Mouse (Mus musculus): ENCODE data around the gene Ppp1r8. TPM values are rescaled to one million over a fixed set of nuclear protein-coding genes. Genes with fewer than 3 reads are reported as not detected.
"Not testable (repeated sequence)": the region's sequence is repeated elsewhere in the genome, so short reads cannot be mapped to it uniquely, and the experiment has no call there.

Ppp1r8 gene
- polyA plus RNA-seq, 1 experiment from 2014 or later, result 66.2 TPM

- not testable (repeated sequence) for H3K4me1 ChIP-seq (replicated peaks; ENCODE audit: control insufficient read depth, insufficient read depth, low read length); ATAC-seq; H3K27ac ChIP-seq (ENCODE audit: low read length); H3K4me2 ChIP-seq (ENCODE audit: low read length); H3K9ac ChIP-seq (replicated peaks; ENCODE audit: low read depth, low read length); H3K36me3 ChIP-seq (ENCODE audit: control insufficient read depth, insufficient read depth); H3K9me3 ChIP-seq (ENCODE audit: control insufficient read depth, low read length); H3K4me3 ChIP-seq (replicated peaks; ENCODE audit: low read length)
- WGBS, result 89% methylated on average over 8 of the region's 9 CpGs
- H3K27me3 ChIP-seq (replicated peaks; ENCODE audit: control insufficient read depth, insufficient read depth, low read length), result peaks cover 10% of the 10 kb centered on the region
Observed at GRCm38 (mm10) chr4:132793322-132794004, 49.5 kb downstream of the Ppp1r8 start.

- no peak overlapping the region for H3K4me3 ChIP-seq (replicated peaks; ENCODE audit: low read length)
- no peak overlapping the region for H3K27ac ChIP-seq (ENCODE audit: low read length)
- H3K4me1 ChIP-seq (replicated peaks; ENCODE audit: control insufficient read depth, insufficient read depth, low read length), result no peaks in the 10 kb centered on the region
- H3K9ac ChIP-seq (replicated peaks; ENCODE audit: low read depth, low read length), result no peak overlapping the region
- H3K9me3 ChIP-seq (ENCODE audit: control insufficient read depth, low read length), result no peaks in the 10 kb centered on the region
- peaks cover 1% of the 10 kb centered on the region; the same call in 1 of the 2 replicates for H3K27me3 ChIP-seq (replicated peaks; ENCODE audit: control insufficient read depth, insufficient read depth, low read length)
- WGBS, result 84% methylated on average over 8 of the region's 8 CpGs
- ATAC-seq, result no peak
- H3K4me2 ChIP-seq (ENCODE audit: low read length), result no peak overlapping the region
- H3K36me3 ChIP-seq (ENCODE audit: control insufficient read depth, insufficient read depth), result no peaks in the 10 kb centered on the region
Observed at GRCm38 (mm10) chr4:132789731-132790130, 53.2 kb downstream of the Ppp1r8 start.

DNA sequence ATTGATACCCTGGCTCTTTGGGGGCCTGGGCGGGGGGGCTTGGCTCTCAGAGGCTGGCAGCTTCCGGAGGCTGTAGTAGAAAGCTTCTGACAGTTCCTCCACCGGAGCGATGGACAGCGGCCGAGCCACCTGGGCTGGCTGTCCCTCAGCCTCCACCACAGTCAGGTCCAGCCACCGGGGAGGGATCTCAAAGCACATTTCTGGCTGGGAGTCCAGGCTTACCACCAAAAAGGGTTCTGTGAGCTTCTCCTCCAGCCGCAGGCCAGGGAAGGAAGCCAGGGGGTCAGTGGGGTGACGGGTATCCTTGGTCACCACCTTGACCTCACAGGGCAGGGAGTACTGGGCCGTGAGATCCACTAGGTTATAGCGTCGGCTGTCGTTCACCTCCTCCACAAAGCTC, 57.7 kb downstream of the Ppp1r8 start:
- Histone ChIP-seq H3K9me3 (ENCODE audit: control insufficient read depth, low read length) (no peaks in the 10 kb centered on the region), H3K9ac (replicated peaks; ENCODE audit: low read depth, low read length) (no peak overlapping the region), H3K4me2 (ENCODE audit: low read length) (no peak overlapping the region), H3K4me3 (replicated peaks; ENCODE audit: low read length) (no peak overlapping the region), H3K27ac (ENCODE audit: low read length) (no peak overlapping the region), H3K27me3 (replicated peaks; ENCODE audit: control insufficient read depth, insufficient read depth, low read length) (no peaks in the 10 kb centered on the region), H3K36me3 (ENCODE audit: control insufficient read depth, insufficient read depth) (no peaks in the 10 kb centered on the region), H3K4me1 (replicated peaks; ENCODE audit: control insufficient read depth, insufficient read depth, low read length) (no peaks in the 10 kb centered on the region)
- WGBS, result 93% methylated on average over 13 of the region's 13 CpGs
- no peak for ATAC-seq

GRCm38 (mm10) chr4:132783732-132784131, 59.2 kb downstream of the Ppp1r8 start:
- WGBS, result 82% methylated on average over 2 of the region's 2 CpGs
- Histone ChIP-seq H3K27ac (ENCODE audit: low read length) (no peak overlapping the region), H3K4me2 (ENCODE audit: low read length) (no peak overlapping the region), H3K36me3 (ENCODE audit: control insufficient read depth, insufficient read depth) (no peaks in the 10 kb centered on the region; the same call in none of the 2 replicates), H3K9ac (replicated peaks; ENCODE audit: low read depth, low read length) (no peak overlapping the region), H3K4me3 (replicated peaks; ENCODE audit: low read length) (no peak overlapping the region), H3K4me1 (replicated peaks; ENCODE audit: control insufficient read depth, insufficient read depth, low read length) (no peaks in the 10 kb centered on the region), H3K27me3 (replicated peaks; ENCODE audit: control insufficient read depth, insufficient read depth, low read length) (no peaks in the 10 kb centered on the region), H3K9me3 (ENCODE audit: control insufficient read depth, low read length) (no peaks in the 10 kb centered on the region)
- no peak for ATAC-seq

DNA sequence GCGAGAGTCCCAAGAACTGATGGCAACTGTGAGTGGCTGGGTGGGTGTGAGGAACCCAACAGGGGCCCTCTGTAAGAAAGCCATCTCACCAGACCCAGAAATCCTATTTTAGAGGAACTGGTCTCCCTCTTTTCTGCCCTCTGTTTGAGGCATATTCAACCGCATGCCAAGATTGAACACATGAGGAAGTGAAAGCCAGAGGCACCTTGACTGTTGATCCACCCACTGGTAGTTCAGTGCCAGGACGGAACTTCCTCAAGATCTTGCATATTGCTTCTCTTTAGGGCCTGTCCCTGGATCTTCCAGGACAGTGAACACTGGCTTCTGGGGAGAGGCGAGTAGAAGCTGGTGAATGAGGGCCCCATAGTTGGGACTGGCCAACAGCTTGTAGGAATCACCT, 62.7 kb downstream of the Ppp1r8 start:
- H3K36me3 ChIP-seq (ENCODE audit: control insufficient read depth, insufficient read depth), result peaks cover 9% of the 10 kb centered on the region
- no peaks in the 10 kb centered on the region for H3K4me1 ChIP-seq (replicated peaks; ENCODE audit: control insufficient read depth, insufficient read depth, low read length)
- no peaks in the 10 kb centered on the region for H3K27me3 ChIP-seq (replicated peaks; ENCODE audit: control insufficient read depth, insufficient read depth, low read length)
- H3K4me2 ChIP-seq (ENCODE audit: low read length), result no peak overlapping the region
- no peak overlapping the region for H3K4me3 ChIP-seq (replicated peaks; ENCODE audit: low read length)
- no peak overlapping the region for H3K27ac ChIP-seq (ENCODE audit: low read length)
- H3K9ac ChIP-seq (replicated peaks; ENCODE audit: low read depth, low read length), result no peak overlapping the region
- ATAC-seq, result no peak
- 91% methylated on average over 4 of the region's 4 CpGs for WGBS
- no peaks in the 10 kb centered on the region for H3K9me3 ChIP-seq (ENCODE audit: control insufficient read depth, low read length)

- 94% methylated on average over 6 of the region's 6 CpGs for WGBS
- peaks cover 19% of the 10 kb centered on the region for H3K36me3 ChIP-seq (ENCODE audit: control insufficient read depth, insufficient read depth)
- H3K27ac ChIP-seq (ENCODE audit: low read length), result no peak overlapping the region
- no peaks in the 10 kb centered on the region for H3K4me1 ChIP-seq (replicated peaks; ENCODE audit: control insufficient read depth, insufficient read depth, low read length)
- no peak overlapping the region for H3K4me2 ChIP-seq (ENCODE audit: low read length)
- H3K9ac ChIP-seq (replicated peaks; ENCODE audit: low read depth, low read length), result no peak overlapping the region
- no peak overlapping the region for H3K4me3 ChIP-seq (replicated peaks; ENCODE audit: low read length)
- no peak for ATAC-seq
- H3K9me3 ChIP-seq (ENCODE audit: control insufficient read depth, low read length), result no peaks in the 10 kb centered on the region
- H3K27me3 ChIP-seq (replicated peaks; ENCODE audit: control insufficient read depth, insufficient read depth, low read length), result no peaks in the 10 kb centered on the region
Observed at GRCm38 (mm10) chr4:132778562-132779201, 64.3 kb downstream of the Ppp1r8 start.

Other genes starting within 250 kb of the Ppp1r8 start
- gene Eya3, start 204.2 kb downstream of the Ppp1r8 start, polyA plus RNA-seq (2015; fragmentation: Nextera tagmentation; extraction: Ambion mirVana), result 17.6 and 18.4 TPM in 2 replicates
- 4.7 TPM in 2 replicates for gene Xkr8, start 110.6 kb downstream of the Ppp1r8 start, polyA plus RNA-seq (2015; fragmentation: Nextera tagmentation; extraction: Ambion mirVana)
- gene Smpdl3b, start 85.9 kb downstream of the Ppp1r8 start, polyA plus RNA-seq (2015; fragmentation: Nextera tagmentation; extraction: Ambion mirVana), result 1.0 and 1.6 TPM in 2 replicates
- gene Rpa2, start 74.8 kb downstream of the Ppp1r8 start, polyA plus RNA-seq (2015; fragmentation: Nextera tagmentation; extraction: Ambion mirVana), result 55.8 and 61.7 TPM in 2 replicates
- gene Themis2, start 46.8 kb downstream of the Ppp1r8 start, polyA plus RNA-seq (2015; fragmentation: Nextera tagmentation; extraction: Ambion mirVana), result 0.18 and 0.37 TPM in 2 replicates
- 164 and 177 TPM in 2 replicates for gene Stx12, start 41.3 kb upstream of the Ppp1r8 start, polyA plus RNA-seq (2015; fragmentation: Nextera tagmentation; extraction: Ambion mirVana)
- 51.0 and 53.4 TPM in 2 replicates for gene Fam76a, start 79.4 kb upstream of the Ppp1r8 start, polyA plus RNA-seq (2015; fragmentation: Nextera tagmentation; extraction: Ambion mirVana)
- not detected in 2 replicates for gene Fgr, start 130.9 kb upstream of the Ppp1r8 start, polyA plus RNA-seq (2015; fragmentation: Nextera tagmentation; extraction: Ambion mirVana)
- gene Ahdc1, start 168.1 kb upstream of the Ppp1r8 start, polyA plus RNA-seq (2015; fragmentation: Nextera tagmentation; extraction: Ambion mirVana), result 13.0 and 13.7 TPM in 2 replicates

All from forebrain, embryonic 16.5 days (tissue).